Mouse (Mus musculus): ENCODE data around the gene Gpr179. TPM values are rescaled to one million over a fixed set of nuclear protein-coding genes. Genes with fewer than 3 reads are reported as not detected.
"Not testable (repeated sequence)": the region's sequence is repeated elsewhere in the genome, so short reads cannot be mapped to it uniquely, and the experiment has no call there.

The Gpr179 gene
- total and polyA plus RNA-seq, 2 experiments from 2014 or later = 0.61 to 1.8 TPM

DNA sequence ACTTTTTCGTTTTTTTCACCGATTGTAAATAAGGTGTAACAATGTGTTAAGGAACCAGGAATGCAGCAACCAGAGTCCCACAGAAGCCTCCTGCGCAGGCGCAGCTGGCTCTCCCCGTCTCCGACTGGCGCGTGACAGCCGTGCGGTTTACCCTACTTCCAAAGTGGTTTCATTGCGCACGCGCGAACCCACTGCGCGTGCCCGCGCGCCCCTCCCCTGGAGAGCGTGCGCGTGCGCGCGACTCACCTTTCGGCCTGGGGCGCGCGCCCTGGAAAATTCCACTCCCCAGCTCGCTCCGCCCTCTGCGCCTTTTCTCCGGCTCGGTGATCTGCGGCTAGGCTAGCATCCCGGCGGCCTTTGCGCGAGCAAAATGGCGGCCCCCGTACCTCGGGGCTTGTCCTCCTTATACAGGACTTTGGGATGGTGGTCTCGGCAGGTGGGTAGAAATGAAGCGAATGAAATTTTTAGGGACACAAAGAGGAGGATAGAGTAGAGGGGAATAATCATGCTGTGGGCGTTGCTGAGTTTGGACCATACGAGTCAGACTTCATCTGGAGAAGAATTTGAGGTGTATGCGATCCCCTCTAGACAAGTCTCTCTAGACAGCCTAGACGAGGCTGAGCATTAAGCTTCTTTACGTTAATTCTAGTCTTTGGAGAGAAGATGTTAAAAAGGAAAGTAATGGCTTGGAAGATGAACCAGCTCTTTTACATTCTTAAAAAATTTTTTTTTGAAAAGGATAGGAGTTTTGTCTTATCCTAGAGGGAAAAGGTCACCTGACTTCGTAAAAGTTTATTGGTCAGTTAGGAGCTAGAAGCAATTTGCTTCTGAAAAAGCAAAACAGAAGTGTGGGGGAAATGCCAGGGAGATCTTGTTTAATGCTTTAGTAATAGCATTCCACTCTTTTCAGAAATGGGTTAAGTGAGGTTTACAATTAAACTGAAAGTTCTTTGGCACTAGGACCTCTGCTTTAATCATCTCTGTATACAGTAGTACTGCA is 36.1 kb downstream of the Gpr179 start, which contains the start of gene Mrpl45:
Gene Mrpl45, plus strand, starts transcription at position 213 of the 1,000 bp plus-strand sequence.
- Histone ChIP-seq H3K27me3 (ENCODE audit: insufficient read depth, low read length) (no peaks in the 10 kb centered on the region), H3K4me3 (ENCODE audit: low read length) (peak within 1 kb of the TSS; percentile 55), H3K4me2 (ENCODE audit: low read depth, low read length) (peak within 1 kb of the TSS; percentile 63), H3K4me1 (ENCODE audit: insufficient read depth, low read length) (peaks cover 2% of the 10 kb centered on the region; the same call in 1 of the 2 replicates), H3K27ac (peak within 1 kb of the TSS; percentile 75; the same call in 1 of the 2 replicates), H3K9ac (replicated peaks; ENCODE audit: low read length) (peak within 1 kb of the TSS; percentile 53), H3K9me3 (ENCODE audit: low read length) (no peaks in the 10 kb centered on the region), H3K36me3 (ENCODE audit: insufficient read depth, low read length) (no peaks in the 10 kb centered on the region)
- peak; percentile 97 for ATAC-seq
- 0 out of 2 replicates have a peak, but pooled peaks have one; percentile 1 for TF ChIP-seq CTCF (IDR thresholded peaks at IDR 0.05; ENCODE audit: low read depth)
- peak; percentile 99 for DNase-seq (ENCODE audit: low spot score)
- under 1% methylated on average over 50 of the region's 50 CpGs for WGBS

DNA sequence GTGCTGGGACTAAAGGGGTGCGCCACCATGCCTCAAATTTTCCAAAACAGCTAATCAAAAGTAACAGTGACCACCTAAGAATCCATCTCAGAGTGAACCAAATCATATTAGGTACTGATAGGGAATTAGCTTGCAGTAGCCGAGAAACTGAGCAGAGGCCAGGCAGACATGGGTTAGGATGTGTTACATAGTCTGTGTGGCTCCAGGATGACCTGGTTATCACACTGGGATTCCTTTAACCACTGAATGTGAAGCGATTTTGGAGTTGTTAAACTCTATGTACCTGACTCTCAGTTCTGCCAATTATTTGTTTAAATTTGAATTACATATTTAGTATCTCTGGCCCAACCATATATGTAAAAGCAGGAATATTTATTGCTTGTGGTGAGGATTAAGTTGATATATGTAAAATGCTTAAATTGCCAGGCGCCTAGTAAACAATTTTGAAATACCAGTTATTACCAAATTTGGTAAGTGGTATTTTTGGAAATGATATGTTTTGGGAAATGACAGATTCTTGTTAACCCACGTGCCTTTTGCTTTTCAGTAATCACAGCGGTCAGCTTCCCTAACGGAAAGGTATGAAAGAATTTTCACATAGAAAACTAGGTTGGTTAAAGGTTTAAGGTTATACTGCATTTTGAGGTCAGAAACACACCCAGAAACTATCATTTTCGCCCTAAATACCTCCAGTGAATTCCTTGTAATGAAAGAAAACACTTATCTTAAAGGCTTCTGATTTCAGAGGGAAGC is 37.0 kb downstream of the Gpr179 start:
- peak overlapping the region; percentile 55 for H3K4me3 ChIP-seq (ENCODE audit: low read length)
- TF ChIP-seq CTCF (IDR thresholded peaks at IDR 0.05; ENCODE audit: low read depth) = no peak
- H3K9ac ChIP-seq (replicated peaks; ENCODE audit: low read length) = peak overlapping the region; percentile 33; the same call in 1 of the 2 replicates
- peak overlapping the region; percentile 63 for H3K4me2 ChIP-seq (ENCODE audit: low read depth, low read length)
- no peaks in the 10 kb centered on the region for H3K9me3 ChIP-seq (ENCODE audit: low read length)
- H3K27me3 ChIP-seq (ENCODE audit: insufficient read depth, low read length) = no peaks in the 10 kb centered on the region
- no peak for DNase-seq (ENCODE audit: low spot score)
- 47% methylated on average over 8 of the region's 8 CpGs for WGBS
- H3K27ac ChIP-seq = peak overlapping the region; percentile 58; the same call in 1 of the 2 replicates
- no peaks in the 10 kb centered on the region for H3K36me3 ChIP-seq (ENCODE audit: insufficient read depth, low read length)
- peaks cover 2% of the 10 kb centered on the region; the same call in 1 of the 2 replicates for H3K4me1 ChIP-seq (ENCODE audit: insufficient read depth, low read length)
- ATAC-seq = no peak

DNA sequence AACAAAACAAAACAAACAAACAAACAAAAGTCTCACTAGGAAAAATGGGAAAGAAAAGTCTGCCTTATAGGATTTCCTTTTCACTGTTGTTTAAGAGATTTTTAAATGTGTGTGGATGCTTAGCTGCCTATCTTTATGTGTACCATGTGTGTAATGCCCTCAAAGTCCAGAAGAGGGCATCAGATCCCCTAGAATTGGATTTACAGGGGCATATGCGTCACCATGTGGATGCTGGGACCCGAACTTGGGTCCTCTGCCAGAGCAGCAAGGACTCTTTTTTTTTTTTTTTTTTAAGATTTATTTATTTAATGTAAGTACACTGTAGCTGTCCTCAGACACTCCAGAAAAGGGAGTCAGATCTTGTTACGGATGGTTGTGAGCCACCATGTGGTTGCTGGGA is 37.8 kb downstream of the Gpr179 start:
- peak; percentile 43 for TF ChIP-seq CTCF (IDR thresholded peaks at IDR 0.05; ENCODE audit: low read depth)
- DNase-seq (ENCODE audit: low spot score) (no peak), ATAC-seq (no peak)
- Histone ChIP-seq H3K9me3 (ENCODE audit: low read length) (no peaks in the 10 kb centered on the region), H3K27me3 (ENCODE audit: insufficient read depth, low read length) (no peaks in the 10 kb centered on the region), H3K4me3 (ENCODE audit: low read length) (no peak overlapping the region), H3K27ac (no peak overlapping the region), H3K4me2 (ENCODE audit: low read depth, low read length) (no peak overlapping the region), H3K36me3 (ENCODE audit: insufficient read depth, low read length) (no peaks in the 10 kb centered on the region), H3K4me1 (ENCODE audit: insufficient read depth, low read length) (peaks cover 2% of the 10 kb centered on the region), H3K9ac (replicated peaks; ENCODE audit: low read length) (no peak overlapping the region)
- WGBS = 94% methylated on average over 3 of the region's 3 CpGs

DNA sequence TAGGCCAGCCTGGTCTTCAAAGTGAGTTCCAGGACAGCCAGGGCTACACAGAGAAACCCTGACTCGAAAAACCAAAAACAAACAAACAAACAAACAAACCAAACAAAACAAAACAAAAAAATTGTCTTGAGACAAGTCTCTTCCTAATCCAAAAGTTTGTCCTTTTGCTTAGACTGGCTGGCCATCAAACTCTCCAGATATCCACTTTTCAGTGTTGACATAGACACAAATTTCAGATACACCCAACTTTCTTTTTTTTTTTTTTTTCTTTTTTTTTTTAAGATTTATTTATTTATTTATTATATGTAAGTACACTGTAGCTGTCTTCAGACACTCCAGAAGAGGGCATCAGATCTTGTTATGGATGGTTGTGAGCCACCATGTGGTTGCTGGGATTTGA is 39.0 kb downstream of the Gpr179 start:
- H3K27me3 ChIP-seq (ENCODE audit: insufficient read depth, low read length); H3K9me3 ChIP-seq (ENCODE audit: low read length); H3K9ac ChIP-seq (replicated peaks; ENCODE audit: low read length); DNase-seq (ENCODE audit: low spot score); H3K4me3 ChIP-seq (ENCODE audit: low read length); H3K4me1 ChIP-seq (ENCODE audit: insufficient read depth, low read length); H3K4me2 ChIP-seq (ENCODE audit: low read depth, low read length); H3K27ac ChIP-seq; ATAC-seq; H3K36me3 ChIP-seq (ENCODE audit: insufficient read depth, low read length): not testable (repeated sequence)
- 76% methylated on average over 1 of the region's 1 CpGs for WGBS

DNA sequence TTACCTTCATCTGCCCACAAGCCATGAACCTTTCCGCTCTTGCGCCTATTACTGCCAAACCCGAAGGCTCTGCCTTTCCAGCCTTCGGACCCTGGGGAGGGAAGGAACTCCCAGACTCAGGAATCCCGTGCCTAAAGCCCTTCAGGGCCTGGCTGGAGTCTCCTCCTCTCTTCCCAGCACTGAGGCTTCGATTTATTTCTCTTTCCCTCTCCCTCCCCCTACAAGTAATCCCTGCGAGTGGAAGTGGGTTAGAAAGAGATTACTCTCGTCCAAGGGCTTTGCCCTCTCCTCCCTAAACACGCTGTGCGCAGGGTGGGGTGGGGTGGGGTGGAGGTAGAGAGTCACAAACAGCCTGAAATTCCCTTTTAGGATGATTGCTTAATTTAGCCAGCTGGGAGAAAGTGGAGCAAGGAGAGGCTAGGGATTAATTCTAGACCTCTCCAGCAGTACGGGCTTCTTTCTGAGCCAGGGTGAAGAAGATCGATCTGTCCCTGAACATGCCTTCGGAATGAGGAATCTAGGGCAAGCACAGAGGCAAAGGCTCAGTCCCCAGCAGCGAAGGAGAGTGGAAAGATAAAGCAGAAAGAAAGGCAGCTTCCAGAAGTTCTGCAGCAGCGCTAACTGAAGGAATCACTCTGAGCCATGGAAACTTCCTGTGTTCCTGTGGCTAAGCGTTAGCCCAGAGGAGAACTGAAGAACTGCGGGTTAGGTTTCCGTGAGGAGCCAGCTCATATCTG is 40.8 kb downstream of the Gpr179 start:
- Histone ChIP-seq H3K4me3 (ENCODE audit: low read length) (no peak overlapping the region), H3K27me3 (ENCODE audit: insufficient read depth, low read length) (no peaks in the 10 kb centered on the region), H3K36me3 (ENCODE audit: insufficient read depth, low read length) (no peaks in the 10 kb centered on the region), H3K9ac (replicated peaks; ENCODE audit: low read length) (no peak overlapping the region), H3K4me2 (ENCODE audit: low read depth, low read length) (peak overlapping the region; percentile 66), H3K4me1 (ENCODE audit: insufficient read depth, low read length) (no peaks in the 10 kb centered on the region; the same call in 1 of the 2 replicates), H3K9me3 (ENCODE audit: low read length) (no peaks in the 10 kb centered on the region), H3K27ac (peak overlapping the region; percentile 1)
- 6% methylated on average over 18 of the region's 18 CpGs for WGBS
- peak; percentile 56 for TF ChIP-seq CTCF (IDR thresholded peaks at IDR 0.05; ENCODE audit: low read depth)
- no peak for ATAC-seq
- DNase-seq (ENCODE audit: low spot score) = peak; percentile 65
